Mouse (Mus musculus) midbrain, embryonic 11.5 days (tissue): ENCODE measurements at regions not wholly inside any gene's neighbourhood (a gene's known extent, or its start where the extent isn't known, plus 50 kb on each side); places are given as distances from the start of the nearest gene placed in this dataset.

Experiments
- ATAC-seq: fragments of 200-750 bp; cut with Nextera tagmentation; 2 replicates; pipeline ENCODE4 v1.8.0; 2017; ENCODE audit warnings: moderate TSS enrichment, moderate library complexity; ENCODE audit not compliant: low FRiP score
- DNase-seq: peaks from one replicate; pipeline ENCODE4 v3.0.0; 2015; ENCODE audit warnings: low spot score; ENCODE audit errors: missing footprints
- H3K27ac ChIP-seq: fragments of 300-500 bp; sonication (generic); 2 replicates; pipeline ENCODE4 v1.5.1; 2014; ENCODE audit warnings: low read depth, low read length
- H3K27me3 ChIP-seq: fragments of 300-500 bp; sonication (generic); 2 replicates; pipeline ENCODE4 v1.6.1; 2014; ENCODE audit warnings: mild to moderate bottlenecking, low read length, moderate library complexity, mixed read lengths; ENCODE audit not compliant: control insufficient read depth, insufficient read depth
- H3K36me3 ChIP-seq: fragments of 300-500 bp; sonication (generic); 2 replicates; pipeline ENCODE4 v1.6.1; 2014; ENCODE audit warnings: mild to moderate bottlenecking, low read length, moderate library complexity, mixed read lengths; ENCODE audit not compliant: control insufficient read depth, insufficient read depth
- H3K4me1 ChIP-seq: fragments of 300-500 bp; sonication (generic); 2 replicates; pipeline ENCODE4 v1.6.1; 2014; ENCODE audit warnings: low read length; ENCODE audit not compliant: control insufficient read depth, insufficient read depth
- H3K4me2 ChIP-seq: fragments of 300-500 bp; sonication (generic); 2 replicates; pipeline ENCODE4 v1.6.1; 2014; ENCODE audit warnings: mild to moderate bottlenecking, moderate library complexity
- H3K4me3 ChIP-seq: fragments of 300-500 bp; sonication (generic); 2 replicates; pipeline ENCODE4 v1.5.1; 2014; ENCODE audit warnings: low read depth, low read length
- H3K9ac ChIP-seq: fragments of 300-500 bp; sonication (generic); 2 replicates; pipeline ENCODE4 v1.6.1; 2014; ENCODE audit warnings: low read length
- H3K9me3 ChIP-seq: fragments of 300-500 bp; sonication (generic); 2 replicates; pipeline ENCODE4 v1.6.1; 2016; ENCODE audit warnings: low read length; ENCODE audit not compliant: control insufficient read depth
- WGBS: fragments of 180-500 bp; shearing (Covaris S2); extraction: QIAGEN DNeasy Blood & Tissue Kit; methylation state at CpG from one replicate; pipeline ENCODE4 v1.1.7; 2014; 5-methylcytosine and 5-hydroxymethylcytosine counted together

- peak; percentile 91 for ATAC-seq
- WGBS, result 0% methylated on average over 2 of the region's 2 CpGs
- Histone ChIP-seq H3K4me3 (no peak overlapping the region), H3K4me2 (no peak overlapping the region), H3K36me3 (no peaks in the 10 kb centered on the region), H3K27ac (no peak overlapping the region), H3K27me3 (peaks cover 3% of the 10 kb centered on the region; the same call in 1 of the 2 replicates), H3K9me3 (no peaks in the 10 kb centered on the region), H3K4me1 (peaks cover 7% of the 10 kb centered on the region), H3K9ac (peak overlapping the region; percentile 16; the same call in 1 of the 2 replicates)
- DNase-seq, result peak; percentile 89
These were observed 200.1 kb downstream of the Ascl1 start for GRCm38 (mm10) chr10:87293317-87293716.

- H3K9ac ChIP-seq, result no peak overlapping the region
- H3K9me3 ChIP-seq, result no peaks in the 10 kb centered on the region
- H3K36me3 ChIP-seq, result no peaks in the 10 kb centered on the region
- DNase-seq, result peak; percentile 28
- WGBS, result 93% methylated on average over 1 of the region's 1 CpGs
- ATAC-seq, result no peak
- H3K4me3 ChIP-seq, result no peak overlapping the region
- no peaks in the 10 kb centered on the region for H3K4me1 ChIP-seq
- no peak overlapping the region for H3K27ac ChIP-seq
- H3K4me2 ChIP-seq, result no peak overlapping the region
- no peaks in the 10 kb centered on the region; the same call in 1 of the 2 replicates for H3K27me3 ChIP-seq
These were observed 206.6 kb downstream of the Ascl1 start for GRCm38 (mm10) chr10:87286831-87287230.

- H3K9ac ChIP-seq, result no peak overlapping the region
- H3K4me1 ChIP-seq, result no peaks in the 10 kb centered on the region
- H3K27ac ChIP-seq, result no peak overlapping the region
- DNase-seq, result no peak
- no peak overlapping the region for H3K4me3 ChIP-seq
- H3K4me2 ChIP-seq, result no peak overlapping the region
- WGBS, result 73% methylated on average over 2 of the region's 2 CpGs
- H3K27me3 ChIP-seq, result no peaks in the 10 kb centered on the region; the same call in 1 of the 2 replicates
- no peak for ATAC-seq
- H3K9me3 ChIP-seq, result no peaks in the 10 kb centered on the region
- no peaks in the 10 kb centered on the region for H3K36me3 ChIP-seq
These were observed 209.2 kb downstream of the Ascl1 start for GRCm38 (mm10) chr10:87284296-87284695.
